Mouse (Mus musculus) cortical plate, adult 2 months (tissue): ENCODE data around the gene Togaram2.

ENCODE experiments used
- CTCF ChIP-seq: fragments of 200-500 bp; IDR thresholded peaks from 2 replicates; pipeline ENCODE4 v1.5.1; 2011; ENCODE audit warnings: mild to moderate bottlenecking, control low read depth, low read length; ENCODE audit not compliant: insufficient read depth; ENCODE audit errors: extremely low read depth
- POLR2A ChIP-seq: fragments of 200-500 bp; IDR thresholded peaks from 2 replicates; pipeline ENCODE4 v1.6.1; 2011; ENCODE audit warnings: mild to moderate bottlenecking, low read length, control low read depth; ENCODE audit not compliant: insufficient read depth; ENCODE audit errors: extremely low read depth

DNA sequence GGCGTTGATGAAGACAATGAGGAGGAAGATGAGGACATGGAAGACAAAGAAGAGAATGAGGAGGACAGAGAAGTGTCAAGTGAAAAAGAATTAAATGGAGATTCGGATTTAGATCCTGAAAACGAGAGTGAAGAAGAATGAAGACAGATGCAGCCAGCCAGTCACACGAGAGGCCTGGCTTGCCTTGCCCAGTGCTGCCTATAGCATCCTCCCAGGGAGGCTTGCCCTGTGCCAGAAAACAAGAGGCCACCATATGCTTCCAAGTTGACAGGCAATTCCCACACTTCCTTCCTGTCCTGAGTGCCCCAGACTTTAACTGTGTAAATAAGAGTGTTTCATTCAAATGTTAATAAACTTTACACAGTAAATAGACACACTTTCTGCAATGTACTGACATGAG lies 15.5 kb upstream of the Togaram2 start:
- no peak for TF ChIP-seq POLR2A
- no peak for TF ChIP-seq CTCF
